Mouse (Mus musculus) neural tube, embryonic 12.5 days (tissue): ENCODE data around the gene Pth1r. TPM values are rescaled to one million over a fixed set of nuclear protein-coding genes. Genes with fewer than 3 reads are reported as not detected.
A peak's percentile ranks its signal among the peaks of the same experiment; 100 is the strongest.

ENCODE experiments used
- ATAC-seq: fragments of 200-750 bp; cut with Nextera tagmentation; 2 replicates; pipeline ENCODE4 v1.8.0; 2017; ENCODE audit warnings: low read depth, mild to moderate bottlenecking, moderate TSS enrichment, moderate library complexity; ENCODE audit not compliant: low FRiP score
- H3K27ac ChIP-seq: fragments of 300-500 bp; sonication (generic); 2 replicates; pipeline ENCODE4 v1.5.1; 2016
- H3K27me3 ChIP-seq: fragments of 300-500 bp; sonication (generic); replicated peaks from 2 replicates; pipeline ENCODE4 v1.6.1; 2016; ENCODE audit warnings: mild to moderate bottlenecking
- H3K36me3 ChIP-seq: fragments of 300-500 bp; sonication (generic); 2 replicates; pipeline ENCODE4 v1.6.1; 2016; ENCODE audit warnings: mild to moderate bottlenecking
- H3K4me1 ChIP-seq: fragments of 300-500 bp; sonication (generic); 2 replicates; pipeline ENCODE4 v1.6.1; 2016
- H3K4me2 ChIP-seq: fragments of 300-500 bp; sonication (generic); replicated peaks from 2 replicates; pipeline ENCODE4 v1.6.1; 2016; ENCODE audit warnings: mild to moderate bottlenecking
- H3K4me3 ChIP-seq: fragments of 300-500 bp; sonication (generic); 2 replicates; pipeline ENCODE4 v1.5.1; 2016
- H3K9ac ChIP-seq: fragments of 300-500 bp; sonication (generic); 2 replicates; pipeline ENCODE4 v1.6.1; 2016; ENCODE audit warnings: mild to moderate bottlenecking
- H3K9me3 ChIP-seq: fragments of 300-500 bp; sonication (generic); 2 replicates; pipeline ENCODE4 v1.6.1; 2016; ENCODE audit warnings: mild to moderate bottlenecking
- WGBS: fragments of 180-500 bp; shearing (Covaris S2); methylation state at CpG from one replicate; pipeline ENCODE4 v1.1.7; 2016; 5-methylcytosine and 5-hydroxymethylcytosine counted together
- polyA plus RNA-seq: library from polyadenylated mRNA; unstranded; fragments of >200 nt; fragmentation: Nextera tagmentation; extraction: Ambion mirVana; gene quantifications from 2 replicates; pipeline ENCODE4 v1.2.1, GENCODE M21; 2016

Gene Pth1r
- polyA plus RNA-seq = 40.6 and 42.4 TPM in 2 replicates

GRCm38 (mm10) chr9:110746961-110747360 lies at the start of gene Pth1r:
Pth1r (minus strand) TSS chr9:110747145.
- 63% methylated on average over 7 of the region's 7 CpGs for WGBS
- Histone ChIP-seq H3K4me1 (peaks cover 25% of the 10 kb centered on the region), H3K9ac (no peak within 1 kb of the TSS), H3K36me3 (no peaks in the 10 kb centered on the region), H3K4me3 (no peak within 1 kb of the TSS), H3K27me3 (0 out of 2 replicates have a peak, but pooled peaks cover 3% of the 10 kb centered on the region), H3K27ac (no peak within 1 kb of the TSS), H3K4me2 (no peak within 1 kb of the TSS), H3K9me3 (no peaks in the 10 kb centered on the region)
- ATAC-seq = no peak

- no peaks in the 10 kb centered on the region for H3K36me3 ChIP-seq
- no peak overlapping the region for H3K4me3 ChIP-seq
- no peaks in the 10 kb centered on the region for H3K4me1 ChIP-seq
- no peak for ATAC-seq
- H3K27ac ChIP-seq = no peak overlapping the region
- no peaks in the 10 kb centered on the region for H3K9me3 ChIP-seq
- H3K9ac ChIP-seq = no peak overlapping the region
- no peaks in the 10 kb centered on the region for H3K27me3 ChIP-seq
- H3K4me2 ChIP-seq = no peak overlapping the region
- WGBS = 71% methylated on average over 4 of the region's 4 CpGs
These were observed 43.5 kb upstream of the Pth1r start for GRCm38 (mm10) chr9:110790462-110790861.

DNA sequence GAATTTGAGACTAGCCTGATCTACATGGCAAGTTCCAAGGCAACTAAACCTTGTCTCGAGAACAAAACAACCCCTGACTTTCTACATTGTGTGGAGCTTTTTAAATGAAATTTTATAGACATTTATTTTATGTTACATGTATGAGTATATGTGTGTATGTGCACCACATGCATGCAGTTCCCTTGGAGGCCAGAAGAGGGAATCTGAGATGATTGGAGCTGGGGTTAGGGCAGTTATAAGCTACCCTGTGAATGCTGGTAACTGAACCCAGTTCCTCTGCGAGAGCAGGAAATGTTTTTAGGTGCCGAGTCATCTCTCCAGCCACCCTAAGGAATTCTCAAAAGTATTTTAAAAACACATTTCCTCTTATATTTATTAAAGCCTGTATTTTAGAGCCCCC lies 41.2 kb upstream of the Pth1r start:
- ATAC-seq = no peak
- 86% methylated on average over 3 of the region's 3 CpGs for WGBS
- Histone ChIP-seq H3K4me1 (peaks cover 2% of the 10 kb centered on the region; the same call in 1 of the 2 replicates), H3K4me2 (no peak overlapping the region), H3K4me3 (no peak overlapping the region), H3K9me3 (no peaks in the 10 kb centered on the region), H3K27ac (no peak overlapping the region), H3K36me3 (no peaks in the 10 kb centered on the region), H3K9ac (no peak overlapping the region), H3K27me3 (no peaks in the 10 kb centered on the region)

- H3K27ac ChIP-seq = no peak overlapping the region
- ATAC-seq = no peak
- no peaks in the 10 kb centered on the region for H3K9me3 ChIP-seq
- H3K4me3 ChIP-seq = no peak overlapping the region
- H3K4me2 ChIP-seq = no peak overlapping the region
- H3K36me3 ChIP-seq = no peaks in the 10 kb centered on the region
- peaks cover 19% of the 10 kb centered on the region for H3K4me1 ChIP-seq
- H3K9ac ChIP-seq = no peak overlapping the region
- WGBS = 25% methylated on average over 1 of the region's 1 CpGs
- peaks cover 6% of the 10 kb centered on the region; the same call in 1 of the 2 replicates for H3K27me3 ChIP-seq
These were observed 36.7 kb upstream of the Pth1r start for GRCm38 (mm10) chr9:110783611-110784010.

GRCm38 (mm10) chr9:110781731-110782130 lies 34.8 kb upstream of the Pth1r start:
- peak; percentile 73 for ATAC-seq
- Histone ChIP-seq H3K27me3 (peaks cover 6% of the 10 kb centered on the region; the same call in 1 of the 2 replicates), H3K9ac (peak overlapping the region; percentile 69), H3K27ac (peak overlapping the region; percentile 53), H3K4me2 (peak overlapping the region; percentile 75), H3K4me3 (peak overlapping the region; percentile 47), H3K9me3 (no peaks in the 10 kb centered on the region), H3K36me3 (no peaks in the 10 kb centered on the region), H3K4me1 (peaks cover 19% of the 10 kb centered on the region)
- WGBS = under 1% methylated on average over 23 of the region's 23 CpGs

DNA sequence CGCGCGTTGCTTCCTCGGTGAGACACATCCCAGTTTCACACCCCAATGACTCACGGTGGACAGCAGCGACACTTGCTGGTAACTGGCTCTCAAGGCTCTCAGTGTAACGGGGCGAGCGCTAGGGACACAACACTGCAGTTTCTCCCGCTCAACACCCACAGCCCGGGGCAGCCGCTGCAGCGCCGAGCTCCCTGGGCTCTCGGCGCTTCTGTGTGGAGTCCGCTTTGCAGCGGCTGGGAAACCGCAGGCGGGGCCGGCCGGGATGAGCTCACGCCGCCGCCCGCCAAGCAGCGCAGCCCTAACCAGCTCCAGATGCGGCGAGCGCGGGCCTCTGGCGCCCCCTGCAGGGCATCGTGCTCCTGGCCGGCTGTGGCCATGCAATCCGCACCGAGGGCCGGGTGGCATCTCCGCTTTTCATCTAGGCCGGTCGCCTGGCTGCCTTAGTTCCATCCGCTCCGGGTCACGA lies 34.3 kb upstream of the Pth1r start:
- Histone ChIP-seq H3K9me3 (no peaks in the 10 kb centered on the region), H3K4me3 (peak overlapping the region; percentile 47), H3K4me1 (peaks cover 19% of the 10 kb centered on the region), H3K36me3 (no peaks in the 10 kb centered on the region), H3K27me3 (peaks cover 6% of the 10 kb centered on the region; the same call in 1 of the 2 replicates), H3K27ac (peak overlapping the region; percentile 53), H3K4me2 (peak overlapping the region; percentile 75), H3K9ac (peak overlapping the region; percentile 69)
- peak; percentile 94 for ATAC-seq
- WGBS = under 1% methylated on average over 43 of the region's 43 CpGs

- Histone ChIP-seq H3K36me3 (no peaks in the 10 kb centered on the region), H3K9ac (no peak overlapping the region), H3K27me3 (peaks cover 6% of the 10 kb centered on the region; the same call in 1 of the 2 replicates), H3K4me3 (no peak overlapping the region), H3K4me2 (no peak overlapping the region), H3K27ac (no peak overlapping the region), H3K9me3 (no peaks in the 10 kb centered on the region), H3K4me1 (peaks cover 19% of the 10 kb centered on the region)
- WGBS = 60% methylated on average over 5 of the region's 5 CpGs
- ATAC-seq = no peak
These were observed 32.4 kb upstream of the Pth1r start for GRCm38 (mm10) chr9:110779242-110779913.

DNA sequence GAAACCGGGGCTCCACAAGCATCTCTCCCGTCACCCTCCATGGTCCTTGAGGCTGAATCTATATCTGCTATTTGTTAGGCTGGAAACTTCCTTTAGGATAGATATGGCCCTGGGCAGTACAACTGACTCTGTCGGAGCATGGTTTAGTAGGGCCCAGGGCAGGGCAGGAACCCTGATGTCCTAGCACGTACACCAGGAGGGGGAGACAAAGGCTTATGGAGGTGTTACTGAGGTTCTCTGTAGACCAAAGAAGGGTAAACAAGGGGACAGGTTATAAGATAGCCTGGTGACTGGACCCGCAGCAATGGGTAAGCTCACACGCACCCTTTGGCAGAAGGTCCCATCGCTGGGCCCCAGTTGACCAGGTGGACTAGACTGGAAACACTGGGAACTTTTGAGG lies 31.6 kb upstream of the Pth1r start:
- H3K4me1 ChIP-seq = peaks cover 18% of the 10 kb centered on the region
- no peak overlapping the region for H3K27ac ChIP-seq
- no peak for ATAC-seq
- peaks cover 6% of the 10 kb centered on the region; the same call in 1 of the 2 replicates for H3K27me3 ChIP-seq
- H3K36me3 ChIP-seq = no peaks in the 10 kb centered on the region
- 89% methylated on average over 7 of the region's 7 CpGs for WGBS
- no peaks in the 10 kb centered on the region for H3K9me3 ChIP-seq
- H3K4me2 ChIP-seq = no peak overlapping the region
- no peak overlapping the region for H3K4me3 ChIP-seq
- no peak overlapping the region for H3K9ac ChIP-seq

DNA sequence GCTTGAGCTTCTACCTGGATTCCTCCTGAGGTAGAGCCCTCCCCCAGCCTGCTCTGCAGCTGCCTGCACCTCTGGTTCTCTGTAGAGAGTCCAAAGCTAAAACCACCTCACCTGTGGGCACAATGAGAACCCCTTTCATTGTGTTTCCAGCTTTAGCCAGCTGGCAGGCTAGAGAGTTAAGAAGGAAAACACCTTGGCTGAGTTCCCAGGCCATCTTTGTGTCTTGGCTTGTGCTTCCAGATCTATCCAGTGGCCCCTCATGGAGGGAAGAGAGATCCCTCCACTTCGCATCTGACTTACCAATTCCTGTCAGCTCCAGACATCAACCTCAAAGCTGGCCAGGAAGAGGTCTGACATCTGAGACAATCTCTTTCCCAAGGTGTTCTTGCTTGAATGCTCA lies 31.2 kb upstream of the Pth1r start:
- Histone ChIP-seq H3K27ac (no peak overlapping the region), H3K9ac (no peak overlapping the region), H3K4me1 (peaks cover 17% of the 10 kb centered on the region), H3K4me3 (no peak overlapping the region), H3K9me3 (no peaks in the 10 kb centered on the region), H3K36me3 (no peaks in the 10 kb centered on the region), H3K4me2 (no peak overlapping the region), H3K27me3 (peaks cover 6% of the 10 kb centered on the region; the same call in 1 of the 2 replicates)
- WGBS = 94% methylated on average over 1 of the region's 1 CpGs
- no peak for ATAC-seq

- WGBS = 81% methylated on average over 10 of the region's 10 CpGs
- Histone ChIP-seq H3K36me3 (no peaks in the 10 kb centered on the region), H3K27me3 (peaks cover 2% of the 10 kb centered on the region; the same call in 1 of the 2 replicates), H3K4me1 (peaks cover 1% of the 10 kb centered on the region), H3K4me3 (no peak overlapping the region), H3K9ac (no peak overlapping the region), H3K4me2 (no peak overlapping the region), H3K27ac (no peak overlapping the region), H3K9me3 (no peaks in the 10 kb centered on the region)
- ATAC-seq = no peak
These were observed 28.5 kb upstream of the Pth1r start for GRCm38 (mm10) chr9:110775269-110776022.

DNA sequence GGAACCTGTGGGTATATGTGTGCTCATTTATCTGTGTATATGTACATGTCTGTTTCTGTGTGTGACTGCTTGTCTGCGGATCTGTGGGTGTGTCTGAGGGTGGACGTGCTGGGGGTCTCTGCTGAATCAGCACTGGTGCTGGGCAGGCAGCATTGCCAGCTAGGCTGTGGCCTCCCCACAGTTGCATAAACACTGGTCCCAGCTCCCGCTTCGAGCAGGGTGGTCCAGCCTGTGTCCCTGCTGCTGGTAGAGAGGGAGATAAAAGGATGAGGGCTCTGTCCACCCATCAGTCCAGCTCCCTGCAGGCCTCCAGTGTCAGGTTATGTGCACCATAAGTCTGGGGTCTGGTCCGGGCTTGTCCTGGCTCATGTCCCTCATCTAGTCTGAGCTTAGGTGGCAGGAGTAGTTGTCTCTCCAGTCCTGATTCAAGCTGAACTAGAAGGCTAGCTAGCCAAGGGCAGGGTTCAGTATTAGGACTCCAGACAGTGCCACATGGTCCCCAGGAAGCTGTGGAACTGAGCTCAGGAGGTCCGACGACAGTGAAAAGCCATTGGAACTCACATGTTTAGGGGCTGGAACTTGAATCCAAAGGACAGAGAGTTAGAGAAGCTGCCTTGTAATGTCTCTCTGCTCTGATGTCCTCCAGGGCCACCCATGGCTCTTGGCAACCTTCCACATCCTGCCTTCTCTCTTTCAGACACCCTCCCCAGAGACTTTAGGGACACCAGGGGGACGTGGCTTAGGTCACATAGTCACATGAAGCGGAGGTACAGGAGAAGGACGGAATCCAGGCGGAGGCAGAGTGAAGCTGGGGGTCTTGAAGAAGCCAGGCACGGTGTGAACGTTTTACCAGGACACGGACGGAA lies 27.7 kb upstream of the Pth1r start:
- H3K4me2 ChIP-seq = no peak overlapping the region
- 80% methylated on average over 15 of the region's 15 CpGs for WGBS
- no peaks in the 10 kb centered on the region for H3K9me3 ChIP-seq
- no peak overlapping the region for H3K4me3 ChIP-seq
- H3K4me1 ChIP-seq = no peaks in the 10 kb centered on the region
- H3K27ac ChIP-seq = no peak overlapping the region
- H3K9ac ChIP-seq = no peak overlapping the region
- no peaks in the 10 kb centered on the region for H3K27me3 ChIP-seq
- H3K36me3 ChIP-seq = no peaks in the 10 kb centered on the region
- ATAC-seq = no peak

GRCm38 (mm10) chr9:110772336-110772735 lies 25.4 kb upstream of the Pth1r start:
- H3K4me2 ChIP-seq = no peak overlapping the region
- H3K9me3 ChIP-seq = no peaks in the 10 kb centered on the region
- H3K27ac ChIP-seq = no peak overlapping the region
- H3K4me1 ChIP-seq = no peaks in the 10 kb centered on the region
- no peak overlapping the region for H3K9ac ChIP-seq
- H3K36me3 ChIP-seq = no peaks in the 10 kb centered on the region
- 93% methylated on average over 10 of the region's 10 CpGs for WGBS
- ATAC-seq = no peak
- H3K27me3 ChIP-seq = no peaks in the 10 kb centered on the region
- no peak overlapping the region for H3K4me3 ChIP-seq
